ENCODE assay signal across 11 mouse cellular contexts in genomic region chr14:55028333-55028835, GRCm38 (mm10). TPM values are rescaled to one million over a fixed set of nuclear protein-coding genes. Genes with fewer than 3 reads are reported as not detected.
A peak's percentile ranks its signal among the peaks of the same experiment; 100 is the strongest.
DNase-seq lines count a peak whose midpoint lies in the region; ATAC-seq lines count a peak whose summit lies in the region.
"Had no signal": no experiment of that assay in that cellular context is flagged by ENCODE, and none has a peak within 500 bp of the region (broad histone marks: within the 10 kb centered on the region; RNA-seq: fewer than 3 reads in every experiment).

No protein-coding gene starts in this region.

- H3K4me1 ChIP-seq in embryonic facial prominence, embryonic 11.5 days (ENCODE audit: control insufficient read depth, insufficient read depth, low read length), result peaks cover 6% of the 10 kb centered on the region
- peaks cover 55% of the 10 kb centered on the region for H3K4me1 ChIP-seq in hindbrain, embryonic 13.5 days (replicated peaks)
- peaks cover 41% of the 10 kb centered on the region for H3K4me1 ChIP-seq in midbrain, embryonic 16.5 days (ENCODE audit: control insufficient read depth, insufficient read depth, low read length)

- peak; percentile 75 for DNase-seq in embryo, embryonic 10.5 days (ENCODE audit: low spot score)
- no peak for DNase-seq in embryo, embryonic 10 days (ENCODE audit: low spot score)
- peak; percentile 75 for DNase-seq in embryonic facial prominence, embryonic 11.5 days (ENCODE audit: low spot score)
- DNase-seq in thymus, postnatal 36 days, result no peak
- no peak for DNase-seq in frontal cortex, postnatal 14 days (ENCODE audit: low spot score in 2 of 2)
- DNase-seq: heart, adult 2 months had no signal

- H3K4me2 ChIP-seq in embryonic facial prominence, embryonic 11.5 days (ENCODE audit: low read depth, low read length), result peak overlapping the region; percentile 21; the same call in 1 of the 2 replicates
- peak overlapping the region; percentile 44 for H3K4me2 ChIP-seq in hindbrain, embryonic 13.5 days
- H3K4me2 ChIP-seq in midbrain, embryonic 16.5 days (ENCODE audit: low read length), result peak overlapping the region; percentile 46

- ATAC-seq in embryonic facial prominence, embryonic 11.5 days (replicated peaks; ENCODE audit: insufficient number of reproducible peaks, low FRiP score, low TSS enrichment, low read depth), result peak; percentile 66
- peak; percentile 80 for ATAC-seq in hindbrain, embryonic 13.5 days (ENCODE audit: low FRiP score)
- ATAC-seq in midbrain, embryonic 16.5 days, result peak; percentile 75
- ATAC-seq in granulocyte monocyte progenitor cell, adult 5-6 weeks (replicated peaks; ENCODE audit: poor library complexity, severe bottlenecking), result no peak

- no peak overlapping the region for H3K9ac ChIP-seq in embryonic facial prominence, embryonic 11.5 days (replicated peaks; ENCODE audit: low read length)
- peak overlapping the region; percentile 62 for H3K9ac ChIP-seq in hindbrain, embryonic 13.5 days
- H3K9ac ChIP-seq in midbrain, embryonic 16.5 days (ENCODE audit: low read depth, low read length), result peak overlapping the region; percentile 60

- H3K36me3 ChIP-seq in embryonic facial prominence, embryonic 11.5 days (replicated peaks; ENCODE audit: control insufficient read depth, insufficient read depth, low read depth, low read length), result no peaks in the 10 kb centered on the region; the same call in none of the 2 replicates
- peaks cover 18% of the 10 kb centered on the region for H3K36me3 ChIP-seq in hindbrain, embryonic 13.5 days
- H3K36me3 ChIP-seq in midbrain, embryonic 16.5 days (ENCODE audit: control insufficient read depth, insufficient read depth, low read length), result no peaks in the 10 kb centered on the region

- no peaks in the 10 kb centered on the region for H3K27me3 ChIP-seq in embryonic facial prominence, embryonic 11.5 days (ENCODE audit: control insufficient read depth, insufficient read depth, low read length)
- H3K27me3 ChIP-seq in hindbrain, embryonic 13.5 days, result peaks cover 12% of the 10 kb centered on the region
- H3K27me3 ChIP-seq in midbrain, embryonic 16.5 days (ENCODE audit: control insufficient read depth, insufficient read depth, low read depth, low read length), result no peaks in the 10 kb centered on the region

- H3K27ac ChIP-seq in embryonic facial prominence, embryonic 11.5 days (replicated peaks; ENCODE audit: low read depth, low read length), result peak overlapping the region; percentile 52; the same call in 1 of the 2 replicates
- H3K27ac ChIP-seq in hindbrain, embryonic 13.5 days, result peak overlapping the region; percentile 96
- H3K27ac ChIP-seq in midbrain, embryonic 16.5 days (ENCODE audit: low read length), result peak overlapping the region; percentile 96
- H3K27ac ChIP-seq: heart, adult 2 months; left cerebral cortex, adult 2 months had no signal

- H3K4me3 ChIP-seq in embryonic facial prominence, embryonic 11.5 days (ENCODE audit: low read depth, low read length), result no peak overlapping the region
- peak overlapping the region; percentile 4; the same call in 1 of the 2 replicates for H3K4me3 ChIP-seq in hindbrain, embryonic 13.5 days
- H3K4me3 ChIP-seq in midbrain, embryonic 16.5 days (ENCODE audit: low read depth, low read length), result no peak overlapping the region
- H3K4me3 ChIP-seq: heart, adult 2 months; left cerebral cortex, adult 2 months had no signal

- 3% methylated on average over 5 of the region's 5 CpGs for WGBS in embryonic facial prominence, embryonic 11.5 days
- 8% methylated on average over 4 of the region's 5 CpGs for WGBS in hindbrain, embryonic 13.5 days
- WGBS in midbrain, embryonic 16.5 days, result 1% methylated on average over 5 of the region's 5 CpGs

- no peaks in the 10 kb centered on the region for H3K9me3 ChIP-seq in embryonic facial prominence, embryonic 11.5 days (replicated peaks; ENCODE audit: control insufficient read depth, low read length)
- no peaks in the 10 kb centered on the region for H3K9me3 ChIP-seq in hindbrain, embryonic 13.5 days
- H3K9me3 ChIP-seq in midbrain, embryonic 16.5 days (replicated peaks; ENCODE audit: control insufficient read depth, low read length, poor library complexity, severe bottlenecking), result no peaks in the 10 kb centered on the region

RNA-seq across cellular contexts. Expression of gene Ngdn, which starts 13.1 kb away (rescaled TPM):
- 92.8 and 97.7 TPM in 2 replicates for polyA plus RNA-seq in embryonic facial prominence, embryonic 11.5 days (2014; fragmentation: Nextera tagmentation; extraction: Ambion mirVana)
- polyA plus RNA-seq in hindbrain, embryonic 13.5 days (2015; fragmentation: Nextera tagmentation; extraction: Ambion mirVana), result 53.4 and 53.7 TPM in 2 replicates
- polyA plus RNA-seq in midbrain, embryonic 16.5 days (2015; fragmentation: Nextera tagmentation; extraction: Ambion mirVana), result 44.8 and 48.7 TPM in 2 replicates
- total RNA-seq in granulocyte monocyte progenitor cell, adult 5-6 weeks (2014; fragmentation: Nextera tagmentation), result 50.2 and 65.5 TPM in 2 replicates
- total RNA-seq in granulocyte monocyte progenitor cell, adult 5-6 weeks (2017), result 62.7 and 75.3 TPM in 2 replicates

RNA-seq across cellular contexts. Expression of gene Myh7, which starts 34.0 kb away (rescaled TPM):
- polyA plus RNA-seq in embryonic facial prominence, embryonic 11.5 days (2014; fragmentation: Nextera tagmentation; extraction: Ambion mirVana), result 4.0 and 13.1 TPM in 2 replicates
- polyA plus RNA-seq in hindbrain, embryonic 13.5 days (2015; fragmentation: Nextera tagmentation; extraction: Ambion mirVana), result 8.2 and 9.2 TPM in 2 replicates
- polyA plus RNA-seq in midbrain, embryonic 16.5 days (2015; fragmentation: Nextera tagmentation; extraction: Ambion mirVana), result 7.7 and 8.9 TPM in 2 replicates
- not detected in 2 replicates for total RNA-seq in granulocyte monocyte progenitor cell, adult 5-6 weeks (2014; fragmentation: Nextera tagmentation)
- total RNA-seq in granulocyte monocyte progenitor cell, adult 5-6 weeks (2017), result not detected in 2 replicates

RNA-seq across cellular contexts. Expression of gene Gm17428, which starts 51.7 kb away (rescaled TPM):
- polyA plus RNA-seq in embryonic facial prominence, embryonic 11.5 days (2014; fragmentation: Nextera tagmentation; extraction: Ambion mirVana), result not detected in 2 replicates
- not detected in 2 replicates for polyA plus RNA-seq in hindbrain, embryonic 13.5 days (2015; fragmentation: Nextera tagmentation; extraction: Ambion mirVana)
- polyA plus RNA-seq in midbrain, embryonic 16.5 days (2015; fragmentation: Nextera tagmentation; extraction: Ambion mirVana), result not detected in 2 replicates
- not detected in 2 replicates for total RNA-seq in granulocyte monocyte progenitor cell, adult 5-6 weeks (2014; fragmentation: Nextera tagmentation)
- not detected in 2 replicates for total RNA-seq in granulocyte monocyte progenitor cell, adult 5-6 weeks (2017)
- total RNA-seq: heart, adult 2 months; left cerebral cortex, adult 2 months had no signal
- polyA plus RNA-seq: heart, adult 2 months; kidney, embryonic 14.5 days had no signal

Comparison
In these comparisons a context has a peak if more than half of its experiments do, and no peak if none do; other contexts are left out.
1. DNase-seq: peak in embryo, embryonic 10.5 days (single experiment) and embryonic facial prominence, embryonic 11.5 days (single experiment); none in embryo, embryonic 10 days (single experiment), thymus, postnatal 36 days (0 of 2) and frontal cortex, postnatal 14 days (0 of 2).
2. Peak in every context shown above with its lines, with median percentiles within 50 percentile points of each other: H3K27ac ChIP-seq and H3K4me2 ChIP-seq.